Mouse (Mus musculus): ENCODE measurements around the gene Use1. TPM values are rescaled to one million over a fixed set of nuclear protein-coding genes. Genes with fewer than 3 reads are reported as not detected.

The Use1 gene
- polyA plus RNA-seq, 1 experiment from 2014 or later = 95.8 TPM

- ATAC-seq = peak; percentile 72
- 1% methylated on average over 55 of the region's 55 CpGs for WGBS
- H3K9me3 ChIP-seq (replicated peaks) = no peaks in the 10 kb centered on the region
- peak overlapping the region; percentile 66 for H3K4me3 ChIP-seq
- peak overlapping the region; percentile 87 for H3K4me2 ChIP-seq
- peak overlapping the region; percentile 14; the same call in 1 of the 2 replicates for H3K27ac ChIP-seq
- peak overlapping the region; percentile 74 for H3K9ac ChIP-seq
- no peaks in the 10 kb centered on the region for H3K27me3 ChIP-seq
- peaks cover 29% of the 10 kb centered on the region for H3K36me3 ChIP-seq (ENCODE audit: poor library complexity, severe bottlenecking)
- peaks cover 22% of the 10 kb centered on the region for H3K4me1 ChIP-seq
These were observed 39.7 kb downstream of the Use1 start for GRCm38 (mm10) chr8:71406099-71407015.

DNA sequence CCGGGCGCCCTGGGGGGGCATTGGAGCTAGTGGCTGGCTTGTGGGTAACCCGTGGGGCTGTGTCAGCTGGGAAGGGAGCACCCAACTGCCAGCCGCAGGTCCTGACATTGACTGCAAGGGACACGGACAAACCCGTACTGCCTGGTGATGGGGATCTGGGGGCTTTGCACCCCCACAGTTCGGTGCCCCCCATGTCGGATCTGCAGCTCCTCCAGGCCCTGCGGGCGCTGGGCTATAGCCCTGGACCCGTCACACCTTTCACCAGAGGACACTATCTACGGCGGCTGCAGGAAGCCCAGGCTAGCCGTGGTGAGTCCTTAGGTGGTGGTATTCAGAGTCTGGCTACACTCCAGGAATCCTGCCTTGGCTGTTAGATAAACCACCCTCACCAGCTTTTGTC is 40.8 kb downstream of the Use1 start:
- Histone ChIP-seq H3K27me3 (no peaks in the 10 kb centered on the region), H3K27ac (no peak overlapping the region), H3K4me2 (peak overlapping the region; percentile 87), H3K9me3 (replicated peaks) (no peaks in the 10 kb centered on the region), H3K9ac (peak overlapping the region; percentile 74), H3K4me1 (peaks cover 22% of the 10 kb centered on the region), H3K4me3 (peak overlapping the region; percentile 66; the same call in 1 of the 2 replicates), H3K36me3 (ENCODE audit: poor library complexity, severe bottlenecking) (peaks cover 29% of the 10 kb centered on the region)
- no peak for ATAC-seq
- 94% methylated on average over 14 of the region's 14 CpGs for WGBS

- no peak for ATAC-seq
- 93% methylated on average over 4 of the region's 4 CpGs for WGBS
These were observed 41.6 kb downstream of the Use1 start for GRCm38 (mm10) chr8:71408231-71408630.

DNA sequence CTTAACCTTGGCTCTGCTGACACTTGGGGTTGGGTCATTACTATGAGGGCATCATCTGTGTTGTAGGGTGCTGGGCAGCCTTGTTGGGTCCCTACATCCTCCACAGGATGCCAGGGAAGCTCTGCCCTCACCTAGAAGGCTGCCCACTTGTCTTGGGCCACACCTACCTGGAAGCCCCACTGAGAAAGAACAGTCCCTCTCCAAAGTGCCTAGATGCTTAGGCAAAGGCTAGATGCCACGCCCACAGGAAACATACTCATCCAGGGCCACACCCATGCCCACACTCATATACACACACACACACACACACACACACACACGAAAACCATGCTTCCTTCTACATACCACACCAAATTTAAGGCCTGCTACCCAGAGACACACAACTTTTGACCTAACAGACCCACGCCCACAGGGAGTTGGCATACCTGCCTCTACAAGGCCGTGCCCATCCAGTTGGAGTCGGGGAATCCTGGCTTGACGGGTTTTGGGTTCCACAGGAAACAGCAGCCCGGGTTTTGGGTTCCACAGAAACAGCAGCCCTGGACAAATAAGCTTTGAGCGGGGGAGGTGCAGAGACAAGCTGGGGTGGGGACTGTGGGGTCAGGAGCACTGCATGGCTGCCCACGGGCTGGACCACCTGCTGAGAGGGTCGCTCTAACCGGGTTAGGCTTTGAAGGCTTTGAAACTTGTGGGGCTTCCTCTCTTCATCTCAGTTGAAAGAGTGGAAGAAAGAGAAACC is 45.1 kb downstream of the Use1 start:
- Histone ChIP-seq H3K27me3 (no peaks in the 10 kb centered on the region), H3K4me1 (peaks cover 9% of the 10 kb centered on the region), H3K27ac (no peak overlapping the region), H3K9ac (no peak overlapping the region), H3K36me3 (ENCODE audit: poor library complexity, severe bottlenecking) (peaks cover 29% of the 10 kb centered on the region), H3K9me3 (replicated peaks) (no peaks in the 10 kb centered on the region), H3K4me3 (no peak overlapping the region), H3K4me2 (no peak overlapping the region)
- no peak for ATAC-seq
- 52% methylated on average over 11 of the region's 11 CpGs for WGBS

More at GRCm38 (mm10) chr8:71408231-71408630, 41.6 kb downstream of the Use1 start:
- H3K4me1 ChIP-seq = peaks cover 22% of the 10 kb centered on the region
- H3K27ac ChIP-seq = no peak overlapping the region
- no peak overlapping the region for H3K9ac ChIP-seq
- no peaks in the 10 kb centered on the region for H3K27me3 ChIP-seq
- no peak overlapping the region for H3K4me3 ChIP-seq
- peaks cover 29% of the 10 kb centered on the region for H3K36me3 ChIP-seq (ENCODE audit: poor library complexity, severe bottlenecking)
- no peak overlapping the region for H3K4me2 ChIP-seq
- no peaks in the 10 kb centered on the region for H3K9me3 ChIP-seq (replicated peaks)

Other genes with a start within 250 kb of the Use1 start
- 18.3 and 20.6 TPM in 2 replicates for gene Myo9b, start 94.1 kb upstream of the Use1 start, polyA plus RNA-seq (2015; fragmentation: Nextera tagmentation; extraction: Ambion mirVana)
- 55.3 and 56.9 TPM in 2 replicates for gene Haus8, start 93.9 kb upstream of the Use1 start, polyA plus RNA-seq (2015; fragmentation: Nextera tagmentation; extraction: Ambion mirVana)
- gene Ocel1, start 4.5 kb downstream of the Use1 start, polyA plus RNA-seq (2015; fragmentation: Nextera tagmentation; extraction: Ambion mirVana) = 3.6 and 4.5 TPM in 2 replicates
- 11.6 and 12.9 TPM in 2 replicates for gene Nr2f6, start 15.1 kb downstream of the Use1 start, polyA plus RNA-seq (2015; fragmentation: Nextera tagmentation; extraction: Ambion mirVana)
- 3.7 and 4.2 TPM in 2 replicates for gene Ushbp1, start 29.0 kb downstream of the Use1 start, polyA plus RNA-seq (2015; fragmentation: Nextera tagmentation; extraction: Ambion mirVana)
- gene Babam1, start 30.0 kb downstream of the Use1 start, polyA plus RNA-seq (2015; fragmentation: Nextera tagmentation; extraction: Ambion mirVana) = 99.2 and 101 TPM in 2 replicates
- gene Ankle1, start 39.2 kb downstream of the Use1 start, polyA plus RNA-seq (2015; fragmentation: Nextera tagmentation; extraction: Ambion mirVana) = 30.9 and 32.3 TPM in 2 replicates
- gene Abhd8, start 96.8 kb downstream of the Use1 start, polyA plus RNA-seq (2015; fragmentation: Nextera tagmentation; extraction: Ambion mirVana) = 93.9 and 95.7 TPM in 2 replicates
- gene Mrpl34, start 98.1 kb downstream of the Use1 start, polyA plus RNA-seq (2015; fragmentation: Nextera tagmentation; extraction: Ambion mirVana) = 212 and 245 TPM in 2 replicates
- 185 and 193 TPM in 2 replicates for gene Dda1, start 102.4 kb downstream of the Use1 start, polyA plus RNA-seq (2015; fragmentation: Nextera tagmentation; extraction: Ambion mirVana)
- gene Ano8, start 119.1 kb downstream of the Use1 start, polyA plus RNA-seq (2015; fragmentation: Nextera tagmentation; extraction: Ambion mirVana) = 4.0 and 4.5 TPM in 2 replicates
- gene Gtpbp3, start 121.3 kb downstream of the Use1 start, polyA plus RNA-seq (2015; fragmentation: Nextera tagmentation; extraction: Ambion mirVana) = 13.4 TPM in 2 replicates
- 13.6 and 14.0 TPM in 2 replicates for gene Plvap, start 144.9 kb downstream of the Use1 start, polyA plus RNA-seq (2015; fragmentation: Nextera tagmentation; extraction: Ambion mirVana)
- 0.09 and 0.13 TPM in 2 replicates for gene Ccdc194, start 158.9 kb downstream of the Use1 start, polyA plus RNA-seq (2015; fragmentation: Nextera tagmentation; extraction: Ambion mirVana)
- gene Bst2, start 170.6 kb downstream of the Use1 start, polyA plus RNA-seq (2015; fragmentation: Nextera tagmentation; extraction: Ambion mirVana) = 7.6 and 8.3 TPM in 2 replicates
- 52.9 and 55.3 TPM in 2 replicates for gene Mvb12a, start 176.1 kb downstream of the Use1 start, polyA plus RNA-seq (2015; fragmentation: Nextera tagmentation; extraction: Ambion mirVana)
- not detected in 2 replicates for gene Tmem221, start 192.0 kb downstream of the Use1 start, polyA plus RNA-seq (2015; fragmentation: Nextera tagmentation; extraction: Ambion mirVana)
- 0.06 TPM in 1 of 2 replicates, not detected in the other for gene Nxnl1, start 199.8 kb downstream of the Use1 start, polyA plus RNA-seq (2015; fragmentation: Nextera tagmentation; extraction: Ambion mirVana)
- gene Slc27a1, start 202.0 kb downstream of the Use1 start, polyA plus RNA-seq (2015; fragmentation: Nextera tagmentation; extraction: Ambion mirVana) = 59.9 and 61.0 TPM in 2 replicates
- gene Pgls, start 225.3 kb downstream of the Use1 start, polyA plus RNA-seq (2015; fragmentation: Nextera tagmentation; extraction: Ambion mirVana) = 201 and 206 TPM in 2 replicates
- gene Fam129c, start 230.8 kb downstream of the Use1 start, polyA plus RNA-seq (2015; fragmentation: Nextera tagmentation; extraction: Ambion mirVana) = 5.1 and 6.2 TPM in 2 replicates
- 37.5 and 39.9 TPM in 2 replicates for gene Colgalt1, start 244.2 kb downstream of the Use1 start, polyA plus RNA-seq (2015; fragmentation: Nextera tagmentation; extraction: Ambion mirVana)